In the genomic region with DNA sequence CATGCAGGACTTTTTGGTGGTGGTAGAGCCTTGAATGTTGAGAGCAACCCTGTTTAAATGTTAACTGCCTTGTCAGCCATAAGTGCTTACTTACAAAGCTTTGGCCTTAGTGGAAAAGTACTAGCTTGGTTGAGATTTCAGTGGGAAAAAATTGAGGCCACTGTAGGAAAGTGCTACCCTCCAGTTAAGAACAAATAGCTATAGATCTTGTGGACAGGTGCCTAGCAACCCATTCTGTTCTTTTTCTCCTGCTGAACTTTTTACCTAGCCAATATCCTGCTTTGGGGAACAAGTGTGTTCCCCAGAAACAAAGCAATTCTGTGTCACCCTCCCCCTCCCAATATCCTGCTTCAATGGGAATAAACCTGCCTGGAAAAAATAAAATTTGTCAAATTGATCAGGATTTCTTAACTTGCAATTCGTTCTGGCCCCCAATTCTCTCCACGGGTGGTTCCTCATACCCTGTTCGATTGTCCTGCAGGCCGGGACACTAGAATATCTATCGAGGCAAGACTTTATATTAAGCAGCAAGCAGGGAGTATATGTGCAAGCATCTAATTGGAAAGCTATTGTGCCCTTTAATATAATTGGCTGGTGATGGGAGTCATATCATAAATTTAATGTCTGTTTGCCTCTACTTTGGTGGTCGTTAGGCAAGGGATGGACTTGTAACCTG, we compare ENCODE assay signal across 21 mouse cellular contexts.
"Had no signal": no experiment of that assay in that cellular context is flagged by ENCODE, and none has a peak within 500 bp of the region (broad histone marks: within the 10 kb centered on the region; RNA-seq: fewer than 3 reads in every experiment).

No protein-coding gene starts in this region.

- H3K27me3 ChIP-seq: limb, embryonic 13.5 days; liver, embryonic 12.5 days; liver, embryonic 15.5 days; lung, embryonic 15.5 days; megakaryocyte, embryonic 14.5 days had no signal

- H3K9ac ChIP-seq: limb, embryonic 13.5 days; liver, embryonic 12.5 days; liver, embryonic 15.5 days; lung, embryonic 15.5 days had no signal

- ATAC-seq: liver, embryonic 12.5 days had no signal

- H3K9me3 ChIP-seq: limb, embryonic 10.5 days; limb, embryonic 13.5 days; liver, embryonic 12.5 days; liver, embryonic 15.5 days; lung, embryonic 15.5 days had no signal

- H3K36me3 ChIP-seq: limb, embryonic 10.5 days; limb, embryonic 13.5 days; liver, embryonic 12.5 days; liver, embryonic 15.5 days; lung, embryonic 15.5 days had no signal

- DNase-seq: kidney, adult 18-20 months; kidney, adult 9 months; kidney, postnatal 14 days; layer of hippocampus, adult 9-11 months; liver; lung, adult 18-20 months; lung, postnatal 10 days; lung, postnatal 36 days; midbrain, embryonic 14.5 days; retina, postnatal 1 day; thymus, adult 18-20 months; thymus, postnatal 36 days had no signal

- H3K4me1 ChIP-seq: limb, embryonic 10.5 days; limb, embryonic 13.5 days; liver, embryonic 12.5 days; liver, embryonic 15.5 days; lung, embryonic 15.5 days; megakaryocyte, embryonic 14.5 days had no signal

- H3K4me2 ChIP-seq: limb, embryonic 13.5 days; liver, embryonic 12.5 days; liver, embryonic 15.5 days; lung, embryonic 15.5 days; midbrain, embryonic 11.5 days had no signal

- H3K27ac ChIP-seq: layer of hippocampus, adult 2 months; limb, embryonic 10.5 days; limb, embryonic 13.5 days; liver, embryonic 12.5 days; liver, embryonic 15.5 days; lung, embryonic 15.5 days had no signal

- H3K4me3 ChIP-seq: layer of hippocampus, adult 2 months; limb, embryonic 10.5 days; limb, embryonic 13.5 days; liver, embryonic 12.5 days; liver, embryonic 15.5 days; lung, embryonic 15.5 days; megakaryocyte, embryonic 14.5 days; myocyte had no signal
